Mouse (Mus musculus) liver, embryonic 14.5 days (tissue): ENCODE data around the gene Wipf1.

Source experiments
- CTCF ChIP-seq: IDR thresholded peaks from 2 replicates; pipeline ENCODE4 v1.5.1; 2016; ENCODE audit warnings: antibody characterized with exemption, low read depth, control low read depth
- EP300 ChIP-seq: IDR thresholded peaks from 2 replicates; pipeline ENCODE4 v1.6.1; 2016; ENCODE audit warnings: antibody characterized with exemption, low read depth

DNA sequence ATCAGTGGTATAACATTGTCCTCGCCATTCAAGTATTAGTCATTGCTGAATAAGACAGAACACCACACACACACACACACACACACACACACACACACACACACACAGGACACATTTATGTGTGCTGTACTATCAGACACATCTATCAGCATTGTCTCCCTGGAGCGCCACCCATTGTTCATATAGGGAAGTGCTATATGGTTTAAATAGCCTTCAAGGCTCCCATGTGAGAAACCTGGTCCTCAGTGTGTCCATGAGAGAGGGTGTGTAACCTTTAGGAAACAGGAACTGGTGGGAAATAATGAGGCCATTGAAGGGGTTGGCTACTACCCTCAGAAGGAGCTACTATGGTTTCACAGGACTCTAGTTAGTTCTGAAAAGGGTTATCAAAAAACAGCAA lies 87.5 kb downstream of the Wipf1 start:
- TF ChIP-seq CTCF (peak; percentile 30; the same call in 1 of the 2 replicates), EP300 (no peak)
